30 mouse cellular contexts compared by ENCODE assay signal in genomic region chr13:97020122-97020521, GRCm38 (mm10). TPM values are rescaled to one million over a fixed set of nuclear protein-coding genes. Genes with fewer than 3 reads are reported as not detected.
DNase-seq lines count a peak whose midpoint lies in the region; ATAC-seq and TF ChIP-seq lines count a peak whose summit lies in the region.
"Had no signal": no experiment of that assay in that cellular context is flagged by ENCODE, and none has a peak within 500 bp of the region (broad histone marks: within the 10 kb centered on the region; RNA-seq: fewer than 3 reads in every experiment).

No protein-coding gene starts in this region.

- no peak for TF ChIP-seq EP300 in stomach, postnatal 0 days (optimal IDR thresholded peaks at IDR 0.05)

- ATAC-seq in intestine, embryonic 14.5 days (replicated peaks; ENCODE audit: low FRiP score, low TSS enrichment, low read depth): no peak
- no peak for ATAC-seq in intestine, embryonic 15.5 days
- no peak for ATAC-seq in kidney, embryonic 15.5 days (replicated peaks; ENCODE audit: low FRiP score)
- no peak for ATAC-seq in stomach, postnatal 0 days (ENCODE audit: low FRiP score, low TSS enrichment)
- ATAC-seq in midbrain, postnatal 0 days (ENCODE audit: low FRiP score): no peak
- ATAC-seq: forebrain, embryonic 15.5 days; midbrain, embryonic 15.5 days had no signal

- no peaks in the 10 kb centered on the region for H3K9me3 ChIP-seq in intestine, embryonic 14.5 days (ENCODE audit: control insufficient read depth, low read length)
- no peaks in the 10 kb centered on the region for H3K9me3 ChIP-seq in intestine, embryonic 15.5 days
- H3K9me3 ChIP-seq in kidney, embryonic 15.5 days (replicated peaks): no peaks in the 10 kb centered on the region
- H3K9me3 ChIP-seq in stomach, postnatal 0 days (ENCODE audit: control insufficient read depth, low read length): no peaks in the 10 kb centered on the region
- H3K9me3 ChIP-seq in midbrain, postnatal 0 days (ENCODE audit: low read length): no peaks in the 10 kb centered on the region
- H3K9me3 ChIP-seq: forebrain, embryonic 15.5 days; hindbrain, embryonic 12.5 days; limb, embryonic 10.5 days; liver, embryonic 15.5 days; lung, embryonic 15.5 days; midbrain, embryonic 15.5 days; neural tube, embryonic 15.5 days had no signal

- no peaks in the 10 kb centered on the region for H3K27me3 ChIP-seq in intestine, embryonic 14.5 days (replicated peaks; ENCODE audit: control insufficient read depth, insufficient read depth, low read length)
- H3K27me3 ChIP-seq in intestine, embryonic 15.5 days (replicated peaks): no peaks in the 10 kb centered on the region
- no peaks in the 10 kb centered on the region for H3K27me3 ChIP-seq in kidney, embryonic 15.5 days
- H3K27me3 ChIP-seq in stomach, postnatal 0 days (ENCODE audit: control insufficient read depth, insufficient read depth, low read length): no peaks in the 10 kb centered on the region
- no peaks in the 10 kb centered on the region for H3K27me3 ChIP-seq in midbrain, postnatal 0 days (ENCODE audit: insufficient read depth, low read length)
- H3K27me3 ChIP-seq: CH12.LX; forebrain, embryonic 15.5 days; heart, embryonic 12.5 days; hindbrain, embryonic 12.5 days; liver, embryonic 15.5 days; lung, embryonic 15.5 days; midbrain, embryonic 15.5 days; neural tube, embryonic 15.5 days had no signal

- no peak for TF ChIP-seq CTCF in stomach, postnatal 0 days (IDR thresholded peaks at IDR 0.05; ENCODE audit: low read depth)
- no peak for TF ChIP-seq CTCF in midbrain, postnatal 0 days (IDR thresholded peaks at IDR 0.05)

- no peak overlapping the region for H3K9ac ChIP-seq in intestine, embryonic 14.5 days (ENCODE audit: low read length)
- no peak overlapping the region for H3K9ac ChIP-seq in intestine, embryonic 15.5 days
- H3K9ac ChIP-seq in kidney, embryonic 15.5 days: no peak overlapping the region
- no peak overlapping the region for H3K9ac ChIP-seq in stomach, postnatal 0 days (ENCODE audit: low read length)
- no peak overlapping the region for H3K9ac ChIP-seq in midbrain, postnatal 0 days (replicated peaks; ENCODE audit: low read length, poor library complexity, severe bottlenecking)
- H3K9ac ChIP-seq: forebrain, embryonic 15.5 days; heart, embryonic 12.5 days; hindbrain, embryonic 12.5 days; liver, embryonic 15.5 days; lung, embryonic 15.5 days; midbrain, embryonic 15.5 days; neural tube, embryonic 15.5 days had no signal

- peak; percentile 51 for DNase-seq in intestine, embryonic 14.5 days (ENCODE audit: low spot score)
- peak; percentile 9 to 40 for DNase-seq in kidney, postnatal 36 days
- peak; percentile 77 for DNase-seq in ZHBTc4 (ENCODE audit: low read depth, low spot score)
- DNase-seq in stomach, postnatal 0 days (ENCODE audit: low spot score): peak; percentile 18
- no peak for DNase-seq in adrenal gland, adult 2 months
- no peak for DNase-seq in midbrain, postnatal 0 days (ENCODE audit: low spot score)
- DNase-seq: B cell, adult 2 months; cerebellum, adult 11-12 months; cerebellum, postnatal 10 days; gastrocnemius, postnatal 14 days; heart, postnatal 10 days; liver; lung, postnatal 36 days; right cerebral cortex, adult 18-20 months had no signal

- H3K4me1 ChIP-seq in intestine, embryonic 14.5 days (replicated peaks; ENCODE audit: control insufficient read depth, insufficient read depth, low read length): no peaks in the 10 kb centered on the region
- no peaks in the 10 kb centered on the region for H3K4me1 ChIP-seq in intestine, embryonic 15.5 days (replicated peaks)
- H3K4me1 ChIP-seq in kidney, embryonic 15.5 days: no peaks in the 10 kb centered on the region
- no peaks in the 10 kb centered on the region for H3K4me1 ChIP-seq in stomach, postnatal 0 days (replicated peaks; ENCODE audit: control insufficient read depth, insufficient read depth)
- no peaks in the 10 kb centered on the region for H3K4me1 ChIP-seq in midbrain, postnatal 0 days (ENCODE audit: insufficient read depth, low read length)
- H3K4me1 ChIP-seq: forebrain, embryonic 15.5 days; hindbrain, embryonic 12.5 days; limb, embryonic 10.5 days; liver, embryonic 15.5 days; lung, embryonic 15.5 days; megakaryocyte, embryonic 14.5 days; midbrain, embryonic 15.5 days; neural tube, embryonic 15.5 days had no signal

- H3K36me3 ChIP-seq in intestine, embryonic 14.5 days (ENCODE audit: control insufficient read depth, insufficient read depth, low read length): no peaks in the 10 kb centered on the region
- H3K36me3 ChIP-seq in intestine, embryonic 15.5 days: no peaks in the 10 kb centered on the region
- H3K36me3 ChIP-seq in kidney, embryonic 15.5 days: no peaks in the 10 kb centered on the region
- H3K36me3 ChIP-seq in stomach, postnatal 0 days (ENCODE audit: control insufficient read depth, insufficient read depth, low read length): no peaks in the 10 kb centered on the region
- H3K36me3 ChIP-seq in midbrain, postnatal 0 days (ENCODE audit: insufficient read depth, low read length): no peaks in the 10 kb centered on the region
- H3K36me3 ChIP-seq: forebrain, embryonic 15.5 days; heart, embryonic 12.5 days; hindbrain, embryonic 12.5 days; limb, embryonic 10.5 days; liver, embryonic 15.5 days; lung, embryonic 15.5 days; midbrain, embryonic 15.5 days; neural tube, embryonic 15.5 days had no signal

- no peak overlapping the region for H3K27ac ChIP-seq in intestine, embryonic 14.5 days (ENCODE audit: low read depth)
- H3K27ac ChIP-seq in intestine, embryonic 15.5 days: no peak overlapping the region
- no peak overlapping the region for H3K27ac ChIP-seq in kidney, embryonic 15.5 days
- no peak overlapping the region for H3K27ac ChIP-seq in stomach, postnatal 0 days (replicated peaks)
- H3K27ac ChIP-seq in midbrain, postnatal 0 days (ENCODE audit: low read depth, low read length): no peak overlapping the region
- H3K27ac ChIP-seq: forebrain, embryonic 15.5 days; hindbrain, embryonic 12.5 days; limb, embryonic 10.5 days; liver, embryonic 15.5 days; lung, embryonic 15.5 days; midbrain, embryonic 15.5 days; neural tube, embryonic 15.5 days had no signal

- H3K4me2 ChIP-seq in intestine, embryonic 14.5 days (ENCODE audit: low read length): no peak overlapping the region
- no peak overlapping the region for H3K4me2 ChIP-seq in intestine, embryonic 15.5 days (replicated peaks)
- no peak overlapping the region for H3K4me2 ChIP-seq in kidney, embryonic 15.5 days
- H3K4me2 ChIP-seq in stomach, postnatal 0 days (replicated peaks; ENCODE audit: low read depth): no peak overlapping the region
- H3K4me2 ChIP-seq in midbrain, postnatal 0 days (ENCODE audit: low read depth, low read length, poor library complexity, severe bottlenecking): no peak overlapping the region
- H3K4me2 ChIP-seq: forebrain, embryonic 15.5 days; heart, embryonic 12.5 days; hindbrain, embryonic 12.5 days; liver, embryonic 15.5 days; lung, embryonic 15.5 days; midbrain, embryonic 15.5 days; neural tube, embryonic 15.5 days had no signal

- H3K4me3 ChIP-seq in intestine, embryonic 14.5 days (ENCODE audit: low read depth, low read length): no peak overlapping the region
- H3K4me3 ChIP-seq in intestine, embryonic 15.5 days (replicated peaks): no peak overlapping the region
- H3K4me3 ChIP-seq in kidney, embryonic 15.5 days (replicated peaks): no peak overlapping the region
- no peak overlapping the region for H3K4me3 ChIP-seq in stomach, postnatal 0 days (ENCODE audit: low read depth, low read length)
- no peak overlapping the region for H3K4me3 ChIP-seq in midbrain, postnatal 0 days (ENCODE audit: low read depth, low read length)
- H3K4me3 ChIP-seq: forebrain, embryonic 15.5 days; heart, embryonic 12.5 days; hindbrain, embryonic 12.5 days; limb, embryonic 10.5 days; liver, embryonic 15.5 days; lung, embryonic 15.5 days; megakaryocyte, embryonic 14.5 days; midbrain, embryonic 15.5 days; neural tube, embryonic 15.5 days had no signal

- 71% methylated on average over 5 of the region's 5 CpGs for WGBS in intestine, embryonic 14.5 days
- WGBS in intestine, embryonic 15.5 days: 75% methylated on average over 5 of the region's 5 CpGs
- WGBS in kidney, embryonic 15.5 days: 68% methylated on average over 5 of the region's 5 CpGs
- 69% methylated on average over 5 of the region's 5 CpGs for WGBS in stomach, postnatal 0 days
- 59% methylated on average over 5 of the region's 5 CpGs for WGBS in midbrain, postnatal 0 days

RNA-seq across cellular contexts. Expression of gene 1700029F12Rik, which starts 14.0 kb away (rescaled TPM):
- not detected in 2 replicates for polyA plus RNA-seq in intestine, embryonic 14.5 days (2014; fragmentation: Nextera tagmentation; extraction: Ambion mirVana)
- polyA plus RNA-seq in intestine, embryonic 15.5 days (2015; fragmentation: Nextera tagmentation; extraction: Ambion mirVana): not detected in 2 replicates
- polyA plus RNA-seq in kidney, embryonic 15.5 days (2015; fragmentation: Nextera tagmentation; extraction: Ambion mirVana): not detected in 2 replicates
- polyA plus RNA-seq in stomach, postnatal 0 days (2015; fragmentation: Nextera tagmentation; extraction: Ambion mirVana): 0.08 TPM in 1 of 2 replicates, not detected in the other
- total RNA-seq in adrenal gland, adult 2 months (2021): under 1 TPM in 1 of 2 experiments, not detected in 1; 0.75 TPM
- polyA plus RNA-seq in adrenal gland, adult 2 months (2012; rRNA removed): 0.42 and 0.48 TPM in 2 replicates
- not detected in 2 replicates for total RNA-seq in midbrain, postnatal 0 days (2014; rRNA removed)
- polyA plus RNA-seq in midbrain, postnatal 0 days (2015; fragmentation: Nextera tagmentation; extraction: Ambion mirVana): not detected in 2 replicates
- total RNA-seq: adrenal gland, adult 18-20 months; CH12.LX; gastrocnemius, postnatal 14 days; heart, postnatal 10 days; layer of hippocampus, postnatal 25 days had no signal
- polyA plus RNA-seq: cortical plate, adult 2 months; forebrain, embryonic 15.5 days; heart, embryonic 12.5 days; hindbrain, embryonic 12.5 days; limb, embryonic 10.5 days; liver, embryonic 15.5 days; lung, embryonic 15.5 days; midbrain, embryonic 15.5 days; neural tube, embryonic 15.5 days had no signal

RNA-seq across cellular contexts. Expression of gene Fam169a, which starts 47.0 kb away (rescaled TPM):
- 5.5 and 7.0 TPM in 2 replicates for polyA plus RNA-seq in intestine, embryonic 14.5 days (2014; fragmentation: Nextera tagmentation; extraction: Ambion mirVana)
- polyA plus RNA-seq in intestine, embryonic 15.5 days (2015; fragmentation: Nextera tagmentation; extraction: Ambion mirVana): 2.1 and 2.4 TPM in 2 replicates
- polyA plus RNA-seq in kidney, embryonic 15.5 days (2015; fragmentation: Nextera tagmentation; extraction: Ambion mirVana): 3.0 and 3.4 TPM in 2 replicates
- 0.70 TPM in 2 replicates for polyA plus RNA-seq in stomach, postnatal 0 days (2015; fragmentation: Nextera tagmentation; extraction: Ambion mirVana)
- total RNA-seq in adrenal gland, adult 2 months (2021): 1 to 10 TPM; 1.8 to 8.5 TPM
- polyA plus RNA-seq in adrenal gland, adult 2 months (2012; rRNA removed): 0.04 and 0.29 TPM in 2 replicates
- total RNA-seq in midbrain, postnatal 0 days (2014; rRNA removed): 46.4 and 48.8 TPM in 2 replicates
- 28.8 and 29.9 TPM in 2 replicates for polyA plus RNA-seq in midbrain, postnatal 0 days (2015; fragmentation: Nextera tagmentation; extraction: Ambion mirVana)
- total RNA-seq: gastrocnemius, postnatal 14 days had no signal
- polyA plus RNA-seq: small intestine, adult 2 months had no signal

Comparison
In these comparisons a context has a peak if more than half of its experiments do, and no peak if none do; other contexts are left out.
1. DNase-seq: peak in intestine, embryonic 14.5 days (single experiment), kidney, postnatal 36 days (2 of 2), ZHBTc4 (single experiment) and stomach, postnatal 0 days (single experiment); none in adrenal gland, adult 2 months (single experiment) and midbrain, postnatal 0 days (single experiment).